Mouse (Mus musculus): ENCODE measurements at regions not wholly inside any gene's neighbourhood (a gene's known extent, or its start where the extent isn't known, plus 50 kb on each side); places are given as distances from the start of the nearest gene placed in this dataset.

DNA sequence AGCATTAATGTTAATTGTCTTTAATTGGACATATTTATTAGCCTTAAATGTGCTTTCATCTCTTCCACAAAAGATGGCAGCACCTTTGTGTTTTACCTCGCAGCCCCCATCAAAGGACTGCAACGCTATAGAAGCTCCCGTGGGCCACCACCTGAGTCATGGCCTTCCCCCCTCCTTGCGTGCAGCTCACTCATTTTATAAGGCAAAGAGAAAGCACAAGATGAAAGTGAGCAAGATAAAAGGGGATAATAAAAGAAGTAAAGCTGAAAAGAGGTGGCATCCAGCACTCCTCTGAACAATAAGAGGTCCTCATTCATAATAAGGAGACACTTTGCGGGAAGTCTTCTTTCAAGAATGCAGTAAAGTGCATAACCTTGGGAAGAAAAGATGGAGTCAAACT lies 403.9 kb downstream of the Cenpc1 start:
- no peak overlapping the region for H3K27ac ChIP-seq (ENCODE audit: low read length)
- H3K4me1 ChIP-seq (ENCODE audit: control insufficient read depth, insufficient read depth, low read length): no peaks in the 10 kb centered on the region
- 89% methylated on average over 5 of the region's 5 CpGs for WGBS
- no peak overlapping the region for H3K4me3 ChIP-seq (ENCODE audit: low read depth, low read length)
- no peaks in the 10 kb centered on the region for H3K36me3 ChIP-seq (ENCODE audit: control insufficient read depth, insufficient read depth, low read length)
- H3K4me2 ChIP-seq (replicated peaks; ENCODE audit: low read depth, low read length): no peak overlapping the region
- ATAC-seq (ENCODE audit: insufficient number of reproducible peaks, insufficient read depth, low FRiP score, low read depth): no peak
- H3K9me3 ChIP-seq (ENCODE audit: control insufficient read depth, low read depth, low read length): no peaks in the 10 kb centered on the region
- H3K27me3 ChIP-seq (ENCODE audit: control insufficient read depth, insufficient read depth, low read length): no peaks in the 10 kb centered on the region
- H3K9ac ChIP-seq (replicated peaks; ENCODE audit: low read depth, low read length): no peak overlapping the region

DNA sequence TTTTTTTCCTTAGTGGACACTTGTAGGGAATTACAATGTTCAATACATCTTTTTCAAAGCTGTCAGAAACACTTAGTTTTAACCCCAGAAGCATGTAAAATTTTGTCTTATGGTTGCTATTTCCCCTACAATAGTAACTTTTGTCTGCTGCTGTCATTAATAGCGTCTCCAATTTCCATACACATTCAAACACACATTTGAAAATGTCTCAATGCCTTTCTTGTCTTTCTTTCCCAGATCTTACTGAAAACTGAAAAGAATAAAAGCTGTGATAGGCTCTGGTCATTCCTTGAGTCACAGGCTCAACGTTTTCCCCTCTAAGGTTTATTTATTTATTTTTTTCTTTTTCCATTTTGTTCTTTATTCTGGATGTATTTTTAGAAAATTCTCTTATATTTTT lies 444.3 kb downstream of the Cenpc1 start:
- ATAC-seq (ENCODE audit: insufficient number of reproducible peaks, insufficient read depth, low FRiP score, low read depth): no peak
- Histone ChIP-seq H3K36me3 (ENCODE audit: control insufficient read depth, insufficient read depth, low read length) (no peaks in the 10 kb centered on the region), H3K9me3 (ENCODE audit: control insufficient read depth, low read depth, low read length) (no peaks in the 10 kb centered on the region), H3K4me2 (replicated peaks; ENCODE audit: low read depth, low read length) (no peak overlapping the region), H3K4me1 (ENCODE audit: control insufficient read depth, insufficient read depth, low read length) (no peaks in the 10 kb centered on the region), H3K27me3 (ENCODE audit: control insufficient read depth, insufficient read depth, low read length) (no peaks in the 10 kb centered on the region), H3K9ac (replicated peaks; ENCODE audit: low read depth, low read length) (no peak overlapping the region), H3K4me3 (ENCODE audit: low read depth, low read length) (no peak overlapping the region), H3K27ac (ENCODE audit: low read length) (no peak overlapping the region)
- 70% methylated on average over 2 of the region's 2 CpGs for WGBS

GRCm38 (mm10) chr5:85614783-85615182 lies 450.6 kb downstream of the Cenpc1 start:
- no peak overlapping the region for H3K4me2 ChIP-seq (replicated peaks; ENCODE audit: low read depth, low read length)
- H3K27me3 ChIP-seq (ENCODE audit: control insufficient read depth, insufficient read depth, low read length): no peaks in the 10 kb centered on the region
- H3K27ac ChIP-seq (ENCODE audit: low read length): no peak overlapping the region
- ATAC-seq (ENCODE audit: insufficient number of reproducible peaks, insufficient read depth, low FRiP score, low read depth): no peak
- 68% methylated on average over 3 of the region's 3 CpGs for WGBS
- H3K4me1 ChIP-seq (ENCODE audit: control insufficient read depth, insufficient read depth, low read length): no peaks in the 10 kb centered on the region
- no peaks in the 10 kb centered on the region for H3K9me3 ChIP-seq (ENCODE audit: control insufficient read depth, low read depth, low read length)
- H3K36me3 ChIP-seq (ENCODE audit: control insufficient read depth, insufficient read depth, low read length): no peaks in the 10 kb centered on the region
- no peak overlapping the region for H3K4me3 ChIP-seq (ENCODE audit: low read depth, low read length)
- H3K9ac ChIP-seq (replicated peaks; ENCODE audit: low read depth, low read length): no peak overlapping the region

DNA sequence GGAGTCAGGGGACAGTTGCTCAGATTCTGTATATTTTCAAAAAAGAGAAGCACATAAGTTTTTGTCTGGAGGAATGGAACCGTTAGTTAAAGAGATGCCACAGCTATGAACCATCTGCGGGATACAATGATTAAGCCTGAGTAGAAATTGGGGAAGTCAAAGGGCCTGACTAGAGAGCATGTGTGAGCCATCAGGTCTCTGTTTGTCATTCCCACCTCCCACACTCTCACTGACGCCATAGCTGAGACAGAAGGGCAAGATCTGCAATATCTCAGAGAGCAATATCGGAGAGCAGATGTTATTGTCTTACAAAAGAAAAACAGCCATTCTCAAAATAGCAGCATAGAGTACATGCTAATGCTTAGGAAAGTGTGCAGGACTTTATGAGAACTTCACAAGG lies 452.8 kb downstream of the Cenpc1 start:
- H3K4me1 ChIP-seq (ENCODE audit: control insufficient read depth, insufficient read depth, low read length): no peaks in the 10 kb centered on the region
- ATAC-seq (ENCODE audit: insufficient number of reproducible peaks, insufficient read depth, low FRiP score, low read depth): peak; percentile 53; the same call in 1 of the 2 replicates
- H3K4me2 ChIP-seq (replicated peaks; ENCODE audit: low read depth, low read length): no peak overlapping the region
- no peak overlapping the region for H3K9ac ChIP-seq (replicated peaks; ENCODE audit: low read depth, low read length)
- H3K4me3 ChIP-seq (ENCODE audit: low read depth, low read length): no peak overlapping the region
- H3K27ac ChIP-seq (ENCODE audit: low read length): no peak overlapping the region
- no peaks in the 10 kb centered on the region for H3K9me3 ChIP-seq (ENCODE audit: control insufficient read depth, low read depth, low read length)
- 65% methylated on average over 4 of the region's 4 CpGs for WGBS
- H3K27me3 ChIP-seq (ENCODE audit: control insufficient read depth, insufficient read depth, low read length): no peaks in the 10 kb centered on the region
- H3K36me3 ChIP-seq (ENCODE audit: control insufficient read depth, insufficient read depth, low read length): no peaks in the 10 kb centered on the region

DNA sequence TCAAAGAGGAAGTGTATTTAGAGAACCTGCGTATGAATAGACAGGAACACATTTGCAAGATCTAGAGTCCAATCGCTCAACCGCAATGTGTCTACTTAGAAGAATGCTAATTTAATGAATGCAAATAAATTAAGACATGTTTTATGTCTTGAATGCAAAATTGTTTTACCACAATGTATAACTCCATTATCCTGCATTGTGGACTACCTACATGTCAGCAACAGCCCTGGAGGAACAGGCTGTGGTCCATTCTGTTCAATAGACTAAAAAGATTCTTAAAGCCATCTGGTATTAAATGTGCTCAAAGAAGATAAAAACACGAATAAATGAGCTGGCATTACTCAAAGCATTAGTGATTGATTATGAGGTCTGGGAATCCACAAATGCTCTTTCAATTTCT lies 456.3 kb downstream of the Cenpc1 start:
- WGBS: 79% methylated on average over 4 of the region's 4 CpGs
- Histone ChIP-seq H3K9ac (replicated peaks; ENCODE audit: low read depth, low read length) (no peak overlapping the region), H3K4me2 (replicated peaks; ENCODE audit: low read depth, low read length) (no peak overlapping the region), H3K27me3 (ENCODE audit: control insufficient read depth, insufficient read depth, low read length) (no peaks in the 10 kb centered on the region), H3K27ac (ENCODE audit: low read length) (no peak overlapping the region), H3K4me3 (ENCODE audit: low read depth, low read length) (no peak overlapping the region), H3K36me3 (ENCODE audit: control insufficient read depth, insufficient read depth, low read length) (no peaks in the 10 kb centered on the region), H3K4me1 (ENCODE audit: control insufficient read depth, insufficient read depth, low read length) (no peaks in the 10 kb centered on the region), H3K9me3 (ENCODE audit: control insufficient read depth, low read depth, low read length) (no peaks in the 10 kb centered on the region)
- ATAC-seq (ENCODE audit: insufficient number of reproducible peaks, insufficient read depth, low FRiP score, low read depth): no peak

DNA sequence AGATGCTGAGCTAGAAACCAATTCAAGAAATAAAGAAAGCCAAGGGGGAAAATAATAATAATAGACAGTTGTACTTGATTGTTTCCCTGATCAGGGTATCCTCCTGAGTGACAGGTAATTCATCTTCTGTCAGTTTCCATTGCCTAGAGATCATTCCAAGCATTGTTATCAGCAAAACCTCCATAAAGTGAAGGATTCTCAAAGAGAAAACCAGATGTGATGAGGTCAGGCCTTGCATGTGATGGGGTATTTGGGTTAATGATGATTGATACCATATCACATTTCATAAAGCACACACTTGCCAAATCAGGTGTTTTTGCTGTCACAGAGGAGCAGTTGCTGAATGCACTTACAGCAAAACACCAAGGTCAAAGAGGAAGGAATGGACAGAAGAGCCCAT lies 467.2 kb downstream of the Cenpc1 start:
- Histone ChIP-seq H3K9me3 (ENCODE audit: control insufficient read depth, low read depth, low read length) (no peaks in the 10 kb centered on the region), H3K4me3 (ENCODE audit: low read depth, low read length) (no peak overlapping the region)

DNA sequence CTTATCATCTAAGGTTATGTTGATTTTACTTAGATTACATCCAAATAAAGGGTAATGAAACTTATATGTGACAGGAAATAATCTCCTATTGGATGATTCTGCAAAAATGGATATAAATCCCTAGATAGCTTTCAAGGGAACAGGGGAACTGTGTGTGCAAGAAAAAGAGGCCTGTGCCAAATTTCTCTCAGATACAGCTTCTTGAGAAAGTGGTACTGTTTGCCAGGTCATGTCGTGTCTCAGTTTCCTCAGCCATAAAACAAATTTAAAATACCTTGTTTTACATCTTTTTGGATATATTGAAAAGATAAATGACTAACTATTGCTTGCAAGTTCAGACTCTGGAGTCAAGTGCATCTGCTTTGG lies 470.3 kb downstream of the Cenpc1 start:
- H3K27ac ChIP-seq (ENCODE audit: low read length): no peak overlapping the region

More for the DNA sequence above, 467.2 kb downstream of the Cenpc1 start:
- H3K36me3 ChIP-seq (ENCODE audit: control insufficient read depth, insufficient read depth, low read length): no peaks in the 10 kb centered on the region
- ATAC-seq (ENCODE audit: insufficient number of reproducible peaks, insufficient read depth, low FRiP score, low read depth): no peak
- no peak overlapping the region for H3K9ac ChIP-seq (replicated peaks; ENCODE audit: low read depth, low read length)
- H3K4me2 ChIP-seq (replicated peaks; ENCODE audit: low read depth, low read length): no peak overlapping the region
- H3K27ac ChIP-seq (ENCODE audit: low read length): no peak overlapping the region
- H3K4me1 ChIP-seq (ENCODE audit: control insufficient read depth, insufficient read depth, low read length): no peaks in the 10 kb centered on the region
- H3K27me3 ChIP-seq (ENCODE audit: control insufficient read depth, insufficient read depth, low read length): no peaks in the 10 kb centered on the region

GRCm38 (mm10) chr5:85594413-85595081 lies 470.8 kb downstream of the Cenpc1 start:
- H3K27me3 ChIP-seq (ENCODE audit: control insufficient read depth, insufficient read depth, low read length): no peaks in the 10 kb centered on the region
- no peaks in the 10 kb centered on the region for H3K9me3 ChIP-seq (ENCODE audit: control insufficient read depth, low read depth, low read length)
- no peak overlapping the region for H3K9ac ChIP-seq (replicated peaks; ENCODE audit: low read depth, low read length)
- H3K4me2 ChIP-seq (replicated peaks; ENCODE audit: low read depth, low read length): no peak overlapping the region
- 80% methylated on average over 4 of the region's 4 CpGs for WGBS
- no peak overlapping the region for H3K4me3 ChIP-seq (ENCODE audit: low read depth, low read length)
- no peak overlapping the region for H3K27ac ChIP-seq (ENCODE audit: low read length)
- H3K4me1 ChIP-seq (ENCODE audit: control insufficient read depth, insufficient read depth, low read length): no peaks in the 10 kb centered on the region
- ATAC-seq (ENCODE audit: insufficient number of reproducible peaks, insufficient read depth, low FRiP score, low read depth): no peak
- H3K36me3 ChIP-seq (ENCODE audit: control insufficient read depth, insufficient read depth, low read length): no peaks in the 10 kb centered on the region

More for the DNA sequence above, 470.3 kb downstream of the Cenpc1 start:
- no peaks in the 10 kb centered on the region for H3K4me1 ChIP-seq (ENCODE audit: control insufficient read depth, insufficient read depth, low read length)
- ATAC-seq (ENCODE audit: insufficient number of reproducible peaks, insufficient read depth, low FRiP score, low read depth): no peak
- H3K27me3 ChIP-seq (ENCODE audit: control insufficient read depth, insufficient read depth, low read length): no peaks in the 10 kb centered on the region
- no peaks in the 10 kb centered on the region for H3K9me3 ChIP-seq (ENCODE audit: control insufficient read depth, low read depth, low read length)
- H3K9ac ChIP-seq (replicated peaks; ENCODE audit: low read depth, low read length): no peak overlapping the region
- H3K36me3 ChIP-seq (ENCODE audit: control insufficient read depth, insufficient read depth, low read length): no peaks in the 10 kb centered on the region
- H3K4me2 ChIP-seq (replicated peaks; ENCODE audit: low read depth, low read length): no peak overlapping the region
- H3K4me3 ChIP-seq (ENCODE audit: low read depth, low read length): no peak overlapping the region
- 48% methylated on average over 1 of the region's 1 CpGs for WGBS

DNA sequence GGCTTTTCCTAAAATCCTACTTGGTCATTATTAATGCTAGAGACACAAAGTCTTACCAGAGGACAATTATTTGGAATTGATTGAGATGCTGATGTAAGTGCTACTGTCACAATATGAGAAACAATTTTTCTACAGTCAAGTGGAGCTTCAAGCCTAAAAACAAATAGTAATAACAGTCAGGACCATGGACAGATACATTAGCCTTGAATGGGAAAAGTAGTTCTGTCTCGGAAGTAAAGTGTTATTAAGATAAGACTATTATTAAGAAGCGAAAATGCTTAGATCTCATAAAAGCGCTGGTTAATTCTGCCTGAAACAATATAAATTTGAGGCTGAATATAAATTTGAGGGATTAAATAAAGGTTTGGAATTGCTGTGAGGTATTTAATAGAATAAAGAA lies 473.1 kb downstream of the Cenpc1 start:
- H3K27me3 ChIP-seq (ENCODE audit: control insufficient read depth, insufficient read depth, low read length): no peaks in the 10 kb centered on the region
- no peaks in the 10 kb centered on the region for H3K4me1 ChIP-seq (ENCODE audit: control insufficient read depth, insufficient read depth, low read length)
- ATAC-seq (ENCODE audit: insufficient number of reproducible peaks, insufficient read depth, low FRiP score, low read depth): no peak
- H3K9ac ChIP-seq (replicated peaks; ENCODE audit: low read depth, low read length): no peak overlapping the region
- no peak overlapping the region for H3K4me2 ChIP-seq (replicated peaks; ENCODE audit: low read depth, low read length)
- H3K4me3 ChIP-seq (ENCODE audit: low read depth, low read length): no peak overlapping the region
- no peaks in the 10 kb centered on the region for H3K9me3 ChIP-seq (ENCODE audit: control insufficient read depth, low read depth, low read length)
- WGBS: 62% methylated on average over 3 of the region's 3 CpGs
- H3K27ac ChIP-seq (ENCODE audit: low read length): no peak overlapping the region
- H3K36me3 ChIP-seq (ENCODE audit: control insufficient read depth, insufficient read depth, low read length): no peaks in the 10 kb centered on the region

All from stomach, embryonic 14.5 days (tissue).